Mouse (Mus musculus) heart, embryonic 11.5 days (tissue): ENCODE data around the gene Vmn2r18. TPM values are rescaled to one million over a fixed set of nuclear protein-coding genes. Genes with fewer than 3 reads are reported as not detected.

ENCODE experiments used
- ATAC-seq: fragments of 200-750 bp; cut with Nextera tagmentation; replicated peaks from 2 replicates; pipeline ENCODE4 v1.8.0; 2017; ENCODE audit warnings: moderate library complexity; ENCODE audit not compliant: insufficient number of reproducible peaks, low FRiP score, low TSS enrichment
- H3K27ac ChIP-seq: fragments of 300-500 bp; sonication (generic); 2 replicates; pipeline ENCODE4 v1.5.1; 2014; ENCODE audit warnings: mild to moderate bottlenecking, low read depth, low read length
- H3K27me3 ChIP-seq: fragments of 300-500 bp; sonication (generic); 2 replicates; pipeline ENCODE4 v1.6.1; 2014; ENCODE audit warnings: mild to moderate bottlenecking, low read length, mixed read lengths; ENCODE audit not compliant: control insufficient read depth, insufficient read depth
- H3K36me3 ChIP-seq: fragments of 300-500 bp; sonication (generic); 2 replicates; pipeline ENCODE4 v1.6.1; 2014; ENCODE audit warnings: mild to moderate bottlenecking, low read length, moderate library complexity, mixed read lengths; ENCODE audit not compliant: control insufficient read depth, insufficient read depth
- H3K4me1 ChIP-seq: fragments of 300-500 bp; sonication (generic); 2 replicates; pipeline ENCODE4 v1.6.1; 2014; ENCODE audit warnings: low read length; ENCODE audit not compliant: control insufficient read depth, insufficient read depth
- H3K4me2 ChIP-seq: fragments of 300-500 bp; sonication (generic); 2 replicates; pipeline ENCODE4 v1.6.1; 2014; ENCODE audit warnings: mild to moderate bottlenecking, moderate library complexity
- H3K4me3 ChIP-seq: fragments of 300-500 bp; sonication (generic); 2 replicates; pipeline ENCODE4 v1.5.1; 2014; ENCODE audit warnings: low read depth, low read length
- H3K9ac ChIP-seq: fragments of 300-500 bp; sonication (generic); 2 replicates; pipeline ENCODE4 v1.6.1; 2014; ENCODE audit warnings: mild to moderate bottlenecking, low read depth, low read length, moderate library complexity
- H3K9me3 ChIP-seq: fragments of 300-500 bp; sonication (generic); replicated peaks from 2 replicates; pipeline ENCODE4 v1.6.1; 2016; ENCODE audit warnings: low read length; ENCODE audit not compliant: control insufficient read depth
- WGBS: fragments of 180-500 bp; shearing (Covaris S2); extraction: QIAGEN DNeasy Blood & Tissue Kit; methylation state at CpG from one replicate; pipeline ENCODE4 v1.1.7; 2014; ENCODE audit not compliant: insufficient replicate concordance; 5-methylcytosine and 5-hydroxymethylcytosine counted together
- polyA plus RNA-seq: library from polyadenylated mRNA; unstranded; fragments of >200 nt; fragmentation: Nextera tagmentation; extraction: Ambion mirVana; gene quantifications from 2 replicates; pipeline ENCODE4 v1.2.1, GENCODE M21; 2014

The Vmn2r18 gene
- polyA plus RNA-seq = not detected in 2 replicates

GRCm38 (mm10) chr5:151605921-151606320 is at the start of gene Vmn2r18:
Vmn2r18 (minus strand) TSS chr5:151606021.
- no peak for ATAC-seq
- no peaks in the 10 kb centered on the region for H3K4me1 ChIP-seq
- H3K27ac ChIP-seq = no peak within 1 kb of the TSS
- H3K36me3 ChIP-seq = no peaks in the 10 kb centered on the region
- H3K9ac ChIP-seq = no peak within 1 kb of the TSS
- 80% methylated on average over 3 of the region's 3 CpGs for WGBS
- H3K4me3 ChIP-seq = no peak within 1 kb of the TSS
- H3K9me3 ChIP-seq = no peaks in the 10 kb centered on the region
- no peak within 1 kb of the TSS for H3K4me2 ChIP-seq
- no peaks in the 10 kb centered on the region for H3K27me3 ChIP-seq

GRCm38 (mm10) chr5:151651411-151651784 is 45.6 kb upstream of the Vmn2r18 start:
- 0 out of 2 replicates have a peak overlapping the region, but pooled peaks have one; percentile 60 for H3K27ac ChIP-seq
- peak overlapping the region; percentile 73 for H3K4me2 ChIP-seq
- H3K9me3 ChIP-seq = no peaks in the 10 kb centered on the region
- H3K4me3 ChIP-seq = peak overlapping the region; percentile 73; the same call in 1 of the 2 replicates
- 64% methylated on average over 3 of the region's 3 CpGs for WGBS
- peak overlapping the region; percentile 86; the same call in 1 of the 2 replicates for H3K9ac ChIP-seq
- peaks cover 16% of the 10 kb centered on the region for H3K36me3 ChIP-seq
- H3K27me3 ChIP-seq = no peaks in the 10 kb centered on the region
- H3K4me1 ChIP-seq = peaks cover 2% of the 10 kb centered on the region; the same call in 1 of the 2 replicates
- no peak for ATAC-seq

GRCm38 (mm10) chr5:151650700-151651410 is 45.0 kb upstream of the Vmn2r18 start, which contains the start of gene Rfc3:
Rfc3 (minus strand) TSS chr5:151651242.
- ATAC-seq = peak; percentile 99
- Histone ChIP-seq H3K4me3 (peak within 1 kb of the TSS; percentile 73), H3K36me3 (peaks cover 21% of the 10 kb centered on the region), H3K4me1 (peaks cover 2% of the 10 kb centered on the region; the same call in 1 of the 2 replicates), H3K9me3 (no peaks in the 10 kb centered on the region), H3K4me2 (peak within 1 kb of the TSS; percentile 73), H3K27ac (peak within 1 kb of the TSS; percentile 60), H3K27me3 (no peaks in the 10 kb centered on the region), H3K9ac (peak within 1 kb of the TSS; percentile 86)
- WGBS = 1% methylated on average over 42 of the region's 42 CpGs

- Histone ChIP-seq H3K4me1 (no peaks in the 10 kb centered on the region), H3K9ac (no peak overlapping the region), H3K27me3 (no peaks in the 10 kb centered on the region), H3K27ac (no peak overlapping the region), H3K36me3 (peaks cover 65% of the 10 kb centered on the region), H3K4me2 (no peak overlapping the region), H3K9me3 (no peaks in the 10 kb centered on the region), H3K4me3 (no peak overlapping the region)
- ATAC-seq = no peak
- 86% methylated on average over 7 of the region's 7 CpGs for whole genome bisulfite sequencing
Observed at GRCm38 (mm10) chr5:151644845-151645244, 39.0 kb upstream of the Vmn2r18 start.

GRCm38 (mm10) chr5:151642867-151643266 is 37.0 kb upstream of the Vmn2r18 start:
- WGBS = 89% methylated on average over 5 of the region's 5 CpGs
- ATAC-seq = no peak
- H3K27ac ChIP-seq = no peak overlapping the region
- no peak overlapping the region for H3K4me2 ChIP-seq
- H3K36me3 ChIP-seq = peaks cover 61% of the 10 kb centered on the region
- H3K9me3 ChIP-seq = no peaks in the 10 kb centered on the region
- no peak overlapping the region for H3K4me3 ChIP-seq
- no peak overlapping the region for H3K9ac ChIP-seq
- H3K4me1 ChIP-seq = no peaks in the 10 kb centered on the region
- H3K27me3 ChIP-seq = no peaks in the 10 kb centered on the region

GRCm38 (mm10) chr5:151642102-151642501 is 36.3 kb upstream of the Vmn2r18 start:
- Histone ChIP-seq H3K27ac (no peak overlapping the region), H3K4me3 (no peak overlapping the region), H3K36me3 (peaks cover 54% of the 10 kb centered on the region), H3K9ac (no peak overlapping the region), H3K4me2 (no peak overlapping the region), H3K4me1 (no peaks in the 10 kb centered on the region), H3K27me3 (no peaks in the 10 kb centered on the region), H3K9me3 (no peaks in the 10 kb centered on the region)
- WGBS = 100% methylated on average over 1 of the region's 1 CpGs
- no peak for ATAC-seq

- 44% methylated on average over 1 of the region's 1 CpGs for WGBS
- no peak overlapping the region for H3K4me2 ChIP-seq
- H3K4me3 ChIP-seq = no peak overlapping the region
- no peaks in the 10 kb centered on the region for H3K9me3 ChIP-seq
- H3K4me1 ChIP-seq = no peaks in the 10 kb centered on the region
- no peak overlapping the region for H3K27ac ChIP-seq
- H3K9ac ChIP-seq = no peak overlapping the region
- no peaks in the 10 kb centered on the region for H3K36me3 ChIP-seq
- H3K27me3 ChIP-seq = no peaks in the 10 kb centered on the region
- ATAC-seq = no peak
Observed at GRCm38 (mm10) chr5:151601696-151602095, 4.1 kb downstream of the Vmn2r18 start.
